25 mouse cellular contexts compared by ENCODE assay signal in the genomic region with DNA sequence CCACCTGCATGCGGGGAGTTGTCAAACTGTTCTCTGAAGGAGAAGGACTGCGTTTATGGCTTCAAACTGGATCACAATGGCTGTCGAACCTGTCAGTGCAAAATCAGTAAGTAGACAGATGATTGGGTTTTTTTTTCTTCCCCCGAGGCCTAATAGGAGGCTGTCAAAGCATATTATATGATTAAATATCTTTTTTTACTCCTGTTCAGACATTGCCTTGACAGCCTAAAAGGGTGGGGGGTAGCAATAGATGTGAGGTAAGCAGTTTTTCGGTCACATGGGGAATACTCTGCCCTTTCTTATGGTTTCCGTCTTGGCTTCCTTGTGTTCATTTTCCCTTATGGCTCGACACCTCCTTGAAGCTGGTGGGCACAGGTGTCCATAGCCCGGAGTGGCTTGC.
"Had no signal": no experiment of that assay in that cellular context is flagged by ENCODE, and none has a peak within 500 bp of the region (broad histone marks: within the 10 kb centered on the region; RNA-seq: fewer than 3 reads in every experiment).

No protein-coding gene starts in this region.

- DNase-seq: gastrocnemius, postnatal 14 days; gastrocnemius, postnatal 36 days; heart, adult 18-20 months; heart, postnatal 14 days; heart, postnatal 36 days; kidney, adult 11 months; kidney, adult 2 months; kidney, adult 9 months; kidney, postnatal 14 days; kidney, postnatal 36 days; layer of hippocampus, adult 9-11 months; layer of hippocampus, postnatal 36 days; left cerebral cortex, postnatal 4 days had no signal

- H3K27ac ChIP-seq: heart, embryonic 10.5 days; hindbrain, embryonic 13.5 days; hindbrain, embryonic 15.5 days; hindbrain, postnatal 0 days; kidney, embryonic 15.5 days; kidney, postnatal 0 days; limb, embryonic 13.5 days; limb, embryonic 15.5 days; liver, embryonic 12.5 days; liver, embryonic 14.5 days had no signal

- ATAC-seq: hindbrain, postnatal 0 days; intestine, embryonic 16.5 days; liver, embryonic 12.5 days had no signal

- H3K27me3 ChIP-seq: heart, embryonic 12.5 days; hindbrain, embryonic 13.5 days; hindbrain, embryonic 15.5 days; kidney, embryonic 15.5 days; limb, embryonic 13.5 days; limb, embryonic 15.5 days; liver, embryonic 12.5 days had no signal

- H3K4me2 ChIP-seq: heart, embryonic 12.5 days; hindbrain, embryonic 13.5 days; hindbrain, embryonic 15.5 days; kidney, embryonic 15.5 days; limb, embryonic 13.5 days; limb, embryonic 15.5 days; liver, embryonic 12.5 days had no signal

- H3K4me1 ChIP-seq: hindbrain, embryonic 13.5 days; hindbrain, embryonic 15.5 days; limb, embryonic 15.5 days had no signal

- H3K4me3 ChIP-seq: heart, embryonic 10.5 days; heart, embryonic 12.5 days; hindbrain, embryonic 13.5 days; hindbrain, embryonic 15.5 days; kidney, embryonic 15.5 days; limb, embryonic 13.5 days; limb, embryonic 15.5 days; liver, embryonic 12.5 days had no signal

- H3K9ac ChIP-seq: heart, embryonic 12.5 days; hindbrain, embryonic 13.5 days; hindbrain, embryonic 15.5 days; kidney, embryonic 15.5 days; limb, embryonic 13.5 days; limb, embryonic 15.5 days; liver, embryonic 12.5 days; liver, embryonic 14.5 days had no signal

- H3K9me3 ChIP-seq: heart, embryonic 10.5 days; heart, embryonic 12.5 days; hindbrain, embryonic 13.5 days; hindbrain, embryonic 15.5 days; kidney, embryonic 15.5 days; limb, embryonic 13.5 days; limb, embryonic 15.5 days; liver, embryonic 12.5 days had no signal
